Mouse (Mus musculus): Measurements from ENCODE around the gene Ror1.

The Ror1 gene

DNA sequence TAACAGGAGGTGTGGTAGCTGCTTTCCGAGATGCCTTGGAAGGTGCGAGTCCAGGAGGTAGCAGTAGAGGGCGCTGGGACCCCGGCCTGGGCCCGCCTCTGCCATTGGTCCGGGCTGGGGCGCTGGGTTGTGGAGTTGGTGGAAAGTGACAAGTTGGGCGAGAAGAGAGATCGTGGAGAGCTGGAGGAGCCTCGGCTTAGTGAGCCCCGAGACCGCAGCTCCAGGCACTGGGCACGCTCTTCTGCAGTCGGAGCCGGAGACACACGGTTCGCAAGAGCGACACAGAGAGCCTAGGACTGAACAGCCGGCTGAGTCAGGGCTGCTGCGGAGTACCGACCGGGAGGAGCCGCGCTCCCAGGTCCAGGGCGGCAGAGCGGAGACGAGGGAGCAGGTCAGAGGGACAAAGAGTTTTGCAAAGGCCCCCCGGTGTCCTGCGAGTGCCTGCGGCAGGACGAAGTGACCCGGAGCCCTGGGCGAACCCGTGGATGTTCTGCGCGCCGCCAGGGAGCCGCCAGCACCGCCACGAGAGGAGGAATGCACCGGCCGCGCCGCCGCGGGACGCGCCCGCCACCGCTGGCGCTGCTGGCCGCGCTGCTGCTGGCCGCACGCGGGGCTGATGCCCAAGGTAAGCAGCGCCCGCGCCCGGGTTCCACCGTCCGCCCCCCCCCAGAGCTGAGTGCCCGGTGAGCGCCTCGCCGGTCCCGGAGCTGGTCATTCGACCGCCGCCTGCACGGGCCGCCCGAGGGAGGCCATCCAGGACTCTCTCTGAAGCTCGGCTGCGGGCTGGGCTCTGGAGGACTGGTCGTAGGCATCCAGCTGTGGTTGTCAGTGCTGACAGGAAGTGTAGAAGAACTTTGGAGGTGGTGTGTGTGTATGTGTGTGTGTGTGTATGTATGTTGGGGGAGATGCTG lies at the start of gene Ror1:
Gene Ror1 (plus strand): TSS at position 107 of the 911 bp plus-strand sequence.
- peak; percentile 95 to 97 for DNase-seq

DNA sequence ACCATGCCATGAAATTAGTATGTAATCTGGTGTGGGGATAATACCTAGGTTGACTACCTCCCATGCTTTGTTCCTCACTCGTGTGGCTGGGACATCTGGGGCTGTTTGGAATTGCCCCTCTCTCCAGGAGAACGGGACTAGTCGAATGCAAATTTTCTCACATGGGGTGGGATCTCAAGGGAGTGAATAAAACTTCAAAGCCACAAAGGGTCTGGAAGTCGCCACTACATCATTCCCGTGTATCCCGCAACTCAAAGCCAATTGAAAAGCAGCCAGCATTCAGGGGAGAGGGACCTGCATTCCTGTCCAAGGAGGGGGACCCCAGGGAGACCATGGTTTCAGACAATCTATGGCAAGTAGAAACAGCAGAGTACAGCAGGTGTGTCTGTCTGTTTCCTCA lies 48.5 kb upstream of the Ror1 start:
- DNase-seq = no peak

DNA sequence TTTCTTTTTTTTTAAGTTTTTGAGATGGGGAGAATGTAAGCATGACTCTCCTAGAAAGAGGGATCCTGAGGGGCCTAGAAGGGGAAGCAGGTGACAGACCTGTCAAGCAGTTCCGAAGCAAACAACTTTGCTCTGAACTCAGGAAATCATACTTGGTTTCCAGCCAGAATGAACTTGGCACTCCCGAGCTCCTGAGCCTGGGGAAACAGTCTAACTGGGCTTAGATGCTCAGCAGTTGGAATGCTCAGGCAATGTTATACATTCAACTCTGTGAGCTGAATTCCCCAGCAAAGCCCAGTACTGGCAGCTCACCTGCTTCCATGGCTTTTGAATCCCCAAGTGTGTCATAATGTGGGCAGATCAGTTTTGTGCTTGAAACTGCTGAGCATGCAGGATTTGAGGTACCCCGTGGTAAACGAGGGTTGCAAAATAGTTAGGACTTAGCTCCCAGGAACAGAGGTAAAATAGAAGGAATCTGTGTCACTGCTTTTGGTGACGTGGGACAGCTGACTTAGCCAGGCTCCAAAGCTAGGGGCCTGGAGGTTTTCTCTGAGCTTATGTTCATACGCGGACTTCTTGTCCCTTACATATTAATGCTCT lies 47.1 kb upstream of the Ror1 start:
- DNase-seq = no peak

DNA sequence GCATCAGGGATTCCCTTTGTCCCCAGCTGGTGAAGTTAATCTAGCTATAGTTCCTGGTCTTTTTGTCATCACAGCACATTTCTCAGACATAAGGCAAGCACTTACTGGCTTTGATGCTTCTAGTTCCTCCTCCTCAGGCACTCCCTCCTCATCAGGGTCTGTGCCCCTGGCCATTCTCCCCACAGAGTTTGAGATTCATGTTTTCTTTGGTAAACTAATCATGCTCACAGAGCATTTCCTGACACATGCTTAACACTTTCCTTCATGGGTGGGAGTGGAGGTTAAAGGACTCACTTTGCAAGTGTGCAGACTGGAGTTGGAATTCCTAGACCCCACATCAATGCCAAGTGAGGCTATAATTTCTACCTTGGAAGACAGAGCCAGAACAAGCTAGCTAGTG lies 43.8 kb upstream of the Ror1 start:
- no peak for DNase-seq

DNA sequence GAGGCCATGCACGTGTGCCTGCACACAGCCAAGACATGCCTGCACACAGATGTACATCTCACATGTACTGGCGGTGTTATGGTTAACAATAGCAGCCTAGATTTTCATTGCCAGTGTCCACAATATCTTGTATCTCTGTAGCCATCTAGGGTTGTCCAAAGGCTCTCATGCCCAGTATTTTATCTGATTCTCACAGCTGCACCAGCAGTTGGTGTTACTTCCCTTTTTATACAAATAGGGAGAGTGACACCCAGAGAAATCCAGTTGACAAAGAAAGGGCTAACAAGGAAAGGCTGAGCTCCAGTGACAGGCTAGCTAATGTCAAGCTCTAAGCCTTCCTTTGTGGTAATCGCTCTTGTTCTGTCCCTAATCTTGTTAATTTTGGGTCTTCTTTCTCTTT lies 43.3 kb upstream of the Ror1 start:
- no peak for DNase-seq

DNA sequence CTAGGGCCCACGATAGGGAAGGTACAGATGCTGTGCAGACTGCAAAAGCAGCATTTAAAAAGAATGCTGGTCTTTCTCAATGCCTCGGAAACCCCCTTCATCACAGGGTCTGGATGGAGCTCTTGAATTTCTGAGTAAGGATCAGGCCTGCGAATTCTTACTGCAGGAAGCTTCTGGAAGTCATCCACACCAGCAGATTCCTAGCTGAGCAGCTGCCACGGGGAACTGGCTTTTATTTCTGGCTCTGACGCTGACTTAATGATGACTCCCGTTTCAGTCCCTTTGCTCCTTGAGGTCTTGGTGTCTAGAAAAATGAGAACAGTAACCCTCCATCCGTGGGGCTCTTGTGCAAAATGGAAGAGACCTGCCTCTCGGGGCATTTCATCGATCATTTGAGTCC lies 39.5 kb upstream of the Ror1 start:
- DNase-seq = no peak

DNA sequence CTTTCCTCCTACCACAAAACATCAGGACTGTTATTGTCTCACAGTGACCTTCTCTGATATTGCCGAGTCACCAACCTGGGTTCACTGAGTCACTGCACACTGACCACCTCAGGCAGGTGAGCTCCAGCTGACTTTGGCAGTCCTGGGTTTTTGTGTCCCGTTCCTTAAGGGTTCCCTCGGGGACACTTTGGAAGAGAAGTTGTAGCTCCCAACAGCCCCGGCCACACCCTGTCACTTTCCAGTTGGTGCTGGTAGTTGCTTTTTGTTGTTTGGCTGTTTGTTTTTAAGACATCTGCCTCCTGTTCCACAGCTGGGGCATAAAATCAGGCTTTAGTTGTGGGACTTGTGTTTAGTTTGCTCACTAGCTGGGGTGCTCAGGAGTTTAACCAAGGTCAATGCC lies 39.1 kb upstream of the Ror1 start:
- DNase-seq = no peak

DNA sequence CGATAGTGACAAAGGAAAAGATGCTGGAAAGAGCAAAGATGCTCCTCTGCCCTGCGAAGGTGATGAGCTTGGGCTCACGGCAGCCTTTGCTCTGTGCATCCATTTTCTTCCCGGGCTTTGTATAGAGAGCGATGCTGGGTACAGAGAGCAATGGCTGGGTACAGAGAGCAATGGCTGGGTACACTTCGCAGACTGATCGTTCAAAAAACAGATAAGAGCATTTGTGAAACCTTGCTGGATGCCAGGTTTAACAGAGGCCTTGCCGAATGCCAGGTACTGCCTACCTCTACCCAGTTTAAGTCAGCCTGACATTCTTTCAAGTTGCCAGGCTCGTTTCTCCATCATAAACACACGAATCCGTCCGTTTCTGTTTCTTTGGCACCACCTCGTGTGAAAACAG lies 38.2 kb upstream of the Ror1 start:
- DNase-seq = no peak

DNA sequence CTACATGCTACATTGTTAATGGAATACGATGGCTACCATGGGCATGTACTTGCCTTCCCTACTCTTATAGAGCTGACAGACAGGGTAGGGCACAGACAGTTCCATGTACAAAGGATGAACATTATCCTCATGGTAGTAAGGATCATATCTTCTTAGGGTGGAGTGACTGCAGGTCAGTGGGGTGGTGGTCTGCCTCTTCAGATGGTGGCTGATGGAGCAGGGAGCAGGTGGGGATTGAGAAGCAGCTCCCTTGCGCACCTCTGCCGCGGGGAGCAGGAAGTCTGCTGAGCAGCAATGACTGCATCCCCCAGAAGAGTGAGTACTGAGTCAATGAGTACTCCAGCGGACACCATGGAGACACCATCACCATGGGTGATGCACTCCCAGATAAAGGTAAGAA lies 37.0 kb upstream of the Ror1 start:
- no peak for DNase-seq

DNA sequence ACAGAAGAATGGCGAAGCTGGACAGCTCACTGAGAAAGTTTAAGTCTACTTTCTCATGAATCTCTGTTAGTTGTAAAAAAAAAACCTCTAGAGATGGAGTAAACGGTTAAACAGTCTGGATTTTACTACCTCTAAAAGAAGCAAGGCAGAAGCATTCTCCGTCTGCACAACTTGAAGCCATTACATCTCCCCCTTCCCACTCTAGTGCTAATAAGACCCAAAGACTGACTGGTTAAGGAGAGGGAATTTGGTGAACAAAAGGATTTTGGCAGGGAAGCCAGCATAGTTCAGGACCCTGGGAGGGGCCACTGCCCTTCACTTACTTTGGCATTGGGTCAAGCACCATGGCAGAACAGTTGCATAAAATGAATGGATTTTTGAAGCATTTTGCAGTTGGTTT lies 35.8 kb upstream of the Ror1 start:
- no peak for DNase-seq

DNA sequence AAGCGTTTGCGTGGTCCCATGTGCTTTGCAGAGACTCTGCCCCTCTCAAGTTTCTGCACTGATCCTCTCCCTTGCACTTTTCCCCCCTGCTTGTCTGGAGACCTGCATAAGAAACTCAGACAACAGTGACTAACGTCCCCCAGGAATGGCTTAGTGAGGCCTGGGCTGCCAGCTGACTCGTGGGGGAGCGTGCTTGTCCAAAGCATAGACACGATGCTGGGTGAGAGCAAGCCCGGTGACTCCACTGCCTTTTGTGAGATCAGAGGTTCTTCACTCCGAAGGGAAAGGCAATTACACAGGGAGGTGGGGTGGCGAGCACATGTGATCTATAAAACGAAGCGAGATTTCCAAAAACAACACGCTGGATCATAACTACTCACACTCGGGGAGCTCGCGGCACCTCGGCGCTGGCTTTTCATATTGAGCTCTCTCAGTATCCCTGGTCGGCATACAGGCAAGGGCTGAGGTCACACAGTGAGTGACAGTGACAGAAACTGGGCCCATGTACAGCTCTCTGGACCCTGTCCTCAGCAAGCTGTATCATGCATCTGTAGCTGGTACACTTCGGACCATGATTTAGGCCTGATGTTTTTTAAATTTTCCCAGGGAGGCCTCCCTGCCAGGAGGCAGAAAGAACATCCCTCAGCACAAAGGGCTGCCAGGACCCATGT lies 34.1 kb upstream of the Ror1 start:
- DNase-seq = no peak

DNA sequence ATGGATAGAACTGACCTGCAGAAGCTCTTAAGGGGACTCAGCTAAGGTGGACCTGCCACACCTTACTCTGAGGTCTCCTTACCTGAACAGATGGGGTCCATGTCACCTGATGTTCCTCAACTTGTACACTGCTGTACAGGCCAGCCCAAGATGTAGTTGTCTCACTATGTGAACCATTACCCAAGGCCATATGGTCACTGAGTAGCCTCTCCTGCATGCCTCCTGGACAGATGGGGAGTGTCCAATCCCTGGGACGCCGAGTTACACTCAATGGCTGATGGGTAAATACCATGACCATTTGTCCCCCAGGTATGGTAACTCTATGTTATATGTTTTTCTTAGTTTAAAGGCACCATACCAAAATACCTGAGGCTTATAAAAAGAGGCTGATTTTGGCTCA lies 29.9 kb upstream of the Ror1 start:
- DNase-seq = no peak

DNA sequence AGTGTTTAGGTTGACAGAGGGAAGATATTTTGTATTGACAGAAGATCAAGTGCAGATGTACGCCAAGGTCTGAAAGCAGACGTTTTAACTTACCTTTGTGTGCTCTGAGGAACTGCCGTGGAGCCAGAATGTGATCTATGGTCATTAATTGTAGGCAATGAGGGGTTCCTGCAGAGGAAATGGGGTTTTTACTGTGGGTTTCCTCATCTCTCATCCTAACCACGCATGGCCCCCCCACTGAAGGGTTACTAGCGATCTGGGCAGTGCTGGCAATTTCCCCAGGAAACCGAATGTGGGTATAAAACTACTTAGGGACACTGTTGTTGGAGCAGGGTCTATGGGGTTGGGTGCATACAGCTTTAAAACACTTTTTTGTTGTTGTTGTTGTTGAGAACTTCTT lies 25.5 kb upstream of the Ror1 start:
- DNase-seq = no peak

DNA sequence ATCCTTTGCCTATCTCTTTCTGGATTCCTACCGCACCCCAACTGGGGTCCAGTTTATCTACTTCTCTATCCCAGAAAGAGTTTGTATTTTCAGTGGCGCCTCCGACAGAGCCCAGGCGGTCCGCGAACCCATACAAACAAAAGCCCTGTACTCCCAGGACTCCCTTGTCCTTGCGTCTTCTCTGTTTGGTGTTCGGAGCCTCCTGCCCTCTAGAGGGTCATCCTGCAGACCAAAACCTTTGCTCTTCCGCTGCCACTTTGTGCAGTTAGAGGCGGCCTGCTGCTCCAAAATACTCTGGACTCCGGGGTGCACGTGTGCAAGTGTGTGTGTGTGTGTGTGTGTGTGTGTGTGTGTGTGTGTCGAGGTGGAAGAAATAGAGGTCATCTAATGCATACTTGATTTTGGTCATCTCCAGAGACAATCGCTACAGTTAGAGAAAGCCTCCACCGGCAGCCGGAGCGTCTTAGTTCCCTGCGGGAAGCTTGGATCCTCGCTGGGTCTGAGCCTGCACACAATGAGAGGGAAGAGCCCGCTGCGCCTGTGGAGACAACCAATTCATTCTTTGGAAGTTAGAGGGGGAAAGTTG lies 1.1 kb downstream of the Ror1 start:
- peak; percentile 51 to 60 for DNase-seq

DNA sequence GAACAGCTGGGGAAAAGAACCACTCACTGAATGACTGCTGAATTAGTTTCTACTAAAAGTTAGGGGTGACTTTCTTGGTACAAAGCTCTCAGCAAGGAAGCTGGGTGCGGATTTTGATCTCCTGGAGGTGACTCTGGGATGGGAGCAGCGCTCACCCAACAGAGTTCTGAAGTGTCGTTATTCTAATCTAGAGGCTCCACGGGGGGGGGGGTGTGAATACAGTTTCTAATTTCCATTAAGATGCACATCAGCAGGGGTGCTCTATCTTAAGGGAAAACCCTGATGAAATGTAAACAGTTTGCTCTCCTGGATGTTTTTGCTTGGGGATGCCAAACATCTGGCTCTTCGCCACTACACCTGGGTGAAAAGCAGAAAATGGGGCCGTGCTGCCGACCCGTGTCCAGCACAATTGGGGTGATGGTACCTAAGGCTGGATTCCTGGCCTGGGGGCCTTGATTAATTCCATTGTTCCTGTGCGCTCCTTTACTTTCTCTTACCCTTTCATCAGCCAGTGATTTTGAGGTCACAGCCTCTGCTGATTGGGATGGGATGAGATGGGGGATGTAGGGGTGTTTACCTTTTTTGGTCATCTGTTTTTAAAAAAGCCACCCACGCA lies 1.9 kb downstream of the Ror1 start:
- no peak for DNase-seq

DNA sequence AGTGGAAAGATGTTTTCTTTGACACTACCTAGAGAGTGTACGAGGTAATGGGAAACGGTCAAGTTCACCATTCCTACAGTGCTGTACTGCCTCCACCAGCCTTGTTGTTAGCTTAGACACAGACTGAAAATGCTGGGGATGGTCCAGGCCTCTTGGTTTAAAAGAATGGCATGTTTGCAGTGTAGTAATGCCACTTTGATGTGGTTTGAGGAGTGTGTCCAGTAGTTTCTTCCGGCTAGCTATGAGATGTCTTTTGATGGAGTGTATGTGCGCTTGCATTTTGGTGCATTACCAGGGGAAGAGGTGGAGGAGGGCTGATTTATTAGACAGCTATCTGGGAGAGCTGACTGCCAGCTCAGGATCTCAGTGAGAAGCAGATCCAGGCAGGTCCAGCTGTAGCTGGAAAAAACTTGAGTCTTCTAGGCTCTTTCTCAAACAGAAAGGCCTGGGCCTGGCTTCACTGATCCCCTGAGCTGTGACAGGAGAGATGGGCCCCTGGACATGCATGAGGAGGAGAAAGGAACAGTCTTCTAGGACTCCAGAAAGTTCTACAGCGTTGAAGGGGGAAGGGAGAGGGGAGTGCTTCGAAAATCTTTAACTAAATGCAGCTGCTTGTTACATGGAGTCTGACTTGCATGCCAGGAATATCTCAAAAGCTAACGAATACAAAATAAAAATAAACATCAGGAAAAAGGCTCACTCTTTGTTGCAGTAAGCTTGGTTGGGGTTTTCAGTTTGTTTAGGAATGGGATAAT lies 5.7 kb downstream of the Ror1 start:
- DNase-seq = no peak

DNA sequence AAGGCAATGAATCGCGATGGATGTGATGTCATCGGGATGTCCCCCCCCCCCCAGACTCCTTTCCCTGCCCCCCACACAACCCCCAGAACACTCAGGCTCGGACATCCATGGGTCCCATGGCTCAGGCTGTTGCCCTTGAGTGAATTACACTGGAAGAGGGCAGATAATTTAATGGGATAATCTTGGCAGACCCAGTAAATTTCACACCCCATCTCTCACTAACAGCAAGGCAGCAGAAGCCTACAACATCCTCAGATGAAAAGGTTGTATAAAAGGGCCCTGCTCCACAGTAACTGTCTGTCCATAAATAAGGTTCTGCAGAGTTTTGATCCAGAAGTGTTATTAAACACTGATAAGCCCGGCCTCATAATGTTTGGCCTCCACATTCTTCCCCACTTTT lies 6.3 kb downstream of the Ror1 start:
- no peak for DNase-seq

DNA sequence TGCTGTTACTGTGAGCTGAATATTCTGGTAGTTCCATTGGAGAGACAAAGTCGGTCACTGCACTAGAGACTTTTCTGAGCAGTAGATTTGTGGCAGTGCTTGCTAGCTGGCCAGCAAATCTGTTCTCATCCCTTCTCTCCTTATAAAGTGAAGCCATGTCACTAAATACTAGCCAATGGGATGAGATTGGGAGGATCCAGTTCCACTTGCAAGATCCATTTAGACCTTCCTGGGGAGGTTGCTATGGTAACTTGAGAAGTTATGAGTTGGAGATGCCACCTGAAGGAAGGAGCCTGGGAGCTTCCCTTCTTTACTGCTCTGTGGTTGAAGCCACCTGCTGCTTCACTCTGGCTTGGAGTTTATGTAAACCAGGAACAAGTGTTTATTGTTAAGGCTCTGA lies 8.7 kb downstream of the Ror1 start:
- no peak for DNase-seq

DNA sequence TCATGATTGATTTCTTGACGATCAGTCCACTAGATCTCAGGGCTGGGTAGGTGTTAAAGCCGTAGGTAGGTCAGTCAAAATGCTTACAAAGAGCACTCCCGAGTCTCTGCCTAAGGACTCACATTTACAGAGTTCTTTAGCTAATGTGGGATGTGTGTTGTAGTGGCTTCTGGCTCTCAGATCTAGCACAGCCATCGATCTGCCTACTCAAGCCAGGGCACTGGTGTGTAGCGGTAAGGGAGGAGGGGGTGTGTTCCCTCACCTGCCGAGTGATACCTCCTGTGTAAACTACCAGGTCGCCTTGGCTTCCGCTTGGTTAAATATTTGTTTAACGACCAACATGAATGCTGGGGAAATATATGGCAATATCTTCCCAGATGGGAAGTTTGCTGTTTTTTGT lies 12.0 kb downstream of the Ror1 start:
- DNase-seq = no peak

DNA sequence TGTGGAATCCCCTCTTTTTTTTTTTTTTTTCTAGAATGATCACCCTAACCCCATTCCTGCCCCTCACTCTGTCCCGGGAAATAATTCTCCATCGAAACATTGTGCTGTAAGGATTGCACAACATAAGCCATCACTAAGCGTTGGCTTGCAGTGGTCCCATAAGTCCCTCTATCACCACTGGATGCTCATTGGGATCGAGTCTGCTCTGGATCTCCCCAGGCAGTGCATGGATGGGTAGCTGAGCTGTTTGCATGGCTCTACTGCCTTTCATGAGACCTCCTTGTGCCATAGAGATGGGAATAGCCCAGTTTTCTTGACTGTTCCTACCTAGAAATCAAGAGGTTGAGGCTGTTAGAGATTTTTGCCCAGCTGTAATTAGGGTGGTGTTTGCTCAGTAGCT lies 13.0 kb downstream of the Ror1 start:
- no peak for DNase-seq

DNA sequence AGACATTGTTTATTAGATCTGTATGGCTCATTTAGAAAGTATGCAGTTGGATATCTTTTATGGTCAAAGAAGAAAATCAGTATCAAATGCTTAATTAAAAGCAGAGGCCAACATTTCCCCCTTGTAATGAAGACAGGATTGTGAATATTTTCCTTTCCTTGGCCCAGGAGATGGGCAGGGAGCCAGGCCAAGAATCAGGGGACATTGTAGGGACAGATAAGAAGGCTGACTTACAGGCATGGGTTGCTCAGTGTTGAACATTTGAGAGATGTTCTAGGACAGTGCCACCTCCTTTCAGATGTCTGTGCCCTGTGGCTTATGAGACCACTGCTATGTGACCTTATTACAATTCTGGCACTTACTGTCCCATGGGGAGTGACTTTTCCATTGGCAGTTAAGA lies 18.6 kb downstream of the Ror1 start:
- no peak for DNase-seq

DNA sequence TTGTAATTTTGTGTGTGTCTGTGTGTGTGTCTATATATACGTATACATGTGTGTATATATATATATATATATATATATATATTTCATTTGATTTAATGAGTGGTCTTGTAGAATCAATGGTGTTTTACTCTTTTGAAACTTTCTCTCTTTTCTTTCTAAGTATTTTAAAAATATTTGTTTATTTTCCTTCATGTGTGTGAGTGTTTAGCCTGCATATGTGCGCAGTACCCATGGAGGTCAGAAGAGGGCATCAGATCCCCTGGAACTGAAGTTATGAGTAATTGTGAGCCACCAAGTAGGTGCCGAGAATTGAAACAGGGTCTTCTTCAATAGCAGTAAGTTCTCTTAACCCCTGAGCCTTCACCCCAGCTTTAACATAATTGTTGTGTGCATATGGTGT lies 20.8 kb downstream of the Ror1 start:
- DNase-seq = no peak

DNA sequence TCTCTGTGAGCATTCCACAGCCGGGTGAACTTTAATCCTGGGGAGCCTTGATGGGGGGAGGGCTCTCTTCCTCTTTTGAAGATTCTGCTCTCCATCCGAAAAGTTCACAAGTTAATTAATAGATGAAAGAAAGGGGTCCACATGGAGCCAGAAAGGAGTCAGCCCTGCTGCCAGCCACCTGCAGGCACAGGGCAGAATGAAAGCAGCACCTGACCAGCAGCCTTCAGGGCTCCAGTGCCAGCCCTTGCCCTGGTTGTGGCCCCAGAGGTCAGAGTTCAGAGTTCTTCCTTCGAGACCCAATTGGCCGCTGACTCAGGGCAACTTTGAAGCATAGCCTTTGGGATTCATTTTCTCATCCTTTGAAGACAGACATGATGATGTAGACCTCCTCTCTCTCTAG lies 23.1 kb downstream of the Ror1 start:
- DNase-seq = no peak
